In genomic region chr19:20744630-20745029, GRCm38 (mm10) we compare ENCODE assay signal across 21 mouse cellular contexts. TPM values are rescaled to one million over a fixed set of nuclear protein-coding genes. Genes with fewer than 3 reads are reported as not detected.
A peak's percentile ranks its signal among the peaks of the same experiment; 100 is the strongest.
DNase-seq lines count a peak whose midpoint lies in the region; ATAC-seq and TF ChIP-seq lines count a peak whose summit lies in the region.
"Had no signal": no experiment of that assay in that cellular context is flagged by ENCODE, and none has a peak within 500 bp of the region (broad histone marks: within the 10 kb centered on the region; RNA-seq: fewer than 3 reads in every experiment).

No protein-coding gene starts in this region.

- no peaks in the 10 kb centered on the region for H3K27me3 ChIP-seq in kidney, embryonic 14.5 days (ENCODE audit: control insufficient read depth, insufficient read depth, low read length)
- H3K27me3 ChIP-seq in liver, adult 2 months (ENCODE audit: control insufficient read depth, insufficient read depth, low read length), result no peaks in the 10 kb centered on the region
- H3K27me3 ChIP-seq: CH12.LX had no signal

- no peaks in the 10 kb centered on the region for H3K36me3 ChIP-seq in kidney, embryonic 14.5 days (ENCODE audit: control insufficient read depth, insufficient read depth, low read length)
- H3K36me3 ChIP-seq in liver, adult 2 months (ENCODE audit: control insufficient read depth, insufficient read depth, low read length), result no peaks in the 10 kb centered on the region
- H3K36me3 ChIP-seq: G1E had no signal

- 77% methylated on average over 1 of the region's 1 CpGs for WGBS in kidney, embryonic 14.5 days
- WGBS in liver, adult 2 months, result 25% methylated on average over 1 of the region's 1 CpGs

- H3K27ac ChIP-seq in kidney, embryonic 14.5 days (ENCODE audit: low read depth, low read length), result no peak overlapping the region
- H3K27ac ChIP-seq in liver, adult 2 months (replicated peaks; ENCODE audit: insufficient read depth, low read depth, low read length), result no peak overlapping the region

- H3K4me1 ChIP-seq in kidney, embryonic 14.5 days (ENCODE audit: control insufficient read depth, insufficient read depth, low read length), result no peaks in the 10 kb centered on the region
- no peaks in the 10 kb centered on the region for H3K4me1 ChIP-seq in liver, adult 2 months (ENCODE audit: control insufficient read depth, insufficient read depth, low read length)

- DNase-seq in kidney, adult 9 months, result peak; percentile 16
- DNase-seq in liver, adult 2 months (ENCODE audit: extremely low read depth, low read depth, low spot score), result peak; percentile 87
- no peak for DNase-seq in liver
- DNase-seq: adrenal gland, adult 2 months; adrenal gland, adult 8-10 months; adrenal gland, postnatal 10 days; adrenal gland, postnatal 14 days; adrenal gland, postnatal 25 days; adrenal gland, postnatal 36 days; B cell, adult 2 months; cerebellum, adult 11 months; cerebellum, adult 11-12 months; cerebellum, adult 18-20 months had no signal

- no peak overlapping the region for H3K4me2 ChIP-seq in kidney, embryonic 14.5 days (replicated peaks; ENCODE audit: low read depth, low read length)

- ATAC-seq in kidney, embryonic 14.5 days (ENCODE audit: low FRiP score, low TSS enrichment), result no peak
- ATAC-seq: activated CD4-positive, CD25-positive, alpha-beta regulatory T cell, adult 4 months; CD4-positive, CD25-positive, alpha-beta regulatory T cell, adult 4 months; Patski had no signal

- H3K4me3 ChIP-seq in kidney, embryonic 14.5 days (ENCODE audit: low read length), result no peak overlapping the region
- no peak overlapping the region for H3K4me3 ChIP-seq in liver, adult 2 months (ENCODE audit: insufficient read depth, low read depth, low read length)

- H3K9me3 ChIP-seq in kidney, embryonic 14.5 days (ENCODE audit: control insufficient read depth, low read length), result no peaks in the 10 kb centered on the region
- H3K9me3 ChIP-seq: G1E had no signal

- no peak for TF ChIP-seq CTCF in liver, adult 2 months (IDR thresholded peaks at IDR 0.05; ENCODE audit: low read depth, low read length)

- H3K79me2 ChIP-seq in liver, adult 2 months (ENCODE audit: control insufficient read depth, insufficient read depth, low read length), result no peaks in the 10 kb centered on the region

- no peak overlapping the region for H3K9ac ChIP-seq in kidney, embryonic 14.5 days (ENCODE audit: low read depth, low read length)
- no peak overlapping the region for H3K9ac ChIP-seq in liver, adult 2 months (ENCODE audit: low read depth, low read length)

- TF ChIP-seq POLR2A in liver, adult 2 months (IDR thresholded peaks at IDR 0.05; ENCODE audit: extremely low read depth, insufficient read depth, low read length), result no peak

RNA-seq across cellular contexts. Expression of gene Aldh1a7, which starts 17.3 kb away (rescaled TPM):
- polyA plus RNA-seq in kidney, embryonic 14.5 days (2014; fragmentation: Nextera tagmentation; extraction: Ambion mirVana), result 3.1 and 5.3 TPM in 2 replicates
- 182 and 198 TPM in 2 replicates for total RNA-seq in liver, adult 2 months (2014; rRNA removed)
- 67.2 and 83.4 TPM in 2 replicates for polyA plus RNA-seq in liver, adult 2 months (2012; rRNA removed)
- total RNA-seq: G1E, MEL had no signal
- polyA plus RNA-seq: activated CD4-positive, CD25-positive, alpha-beta regulatory T cell, adult 4 months; C2C12; CD4-positive, CD25-positive, alpha-beta regulatory T cell, adult 4 months; G1E had no signal

Comparison
In these comparisons a context has a peak if more than half of its experiments do, and no peak if none do; other contexts are left out.
1. RNA of gene Aldh1a7, which starts 17.3 kb away (polyA plus RNA-seq): 67.2 to 83.4 TPM in liver, adult 2 months; 3.1 to 5.3 TPM in kidney, embryonic 14.5 days; every median in the first group is over 10 times any median in the second.